Mouse (Mus musculus) cerebellum, postnatal 25 days (tissue): ENCODE measurements at regions not wholly inside any gene's neighbourhood (a gene's known extent, or its start where the extent isn't known, plus 50 kb on each side); places are given as distances from the start of the nearest gene placed in this dataset.

Experiments
- DNase-seq, 2 experiments: peaks; one replicate each; pipeline ENCODE4 v3.0.0; 2021; ENCODE audit warnings: mixed read lengths in 2 of 2

- no peak for DNase-seq
Measured at GRCm38 (mm10) chr14:94860191-94860590, 969.7 kb upstream of the Pcdh9 start.

- DNase-seq = no peak
Measured at GRCm38 (mm10) chr14:94869011-94869410, 978.5 kb upstream of the Pcdh9 start.

- no peak for DNase-seq
Measured at GRCm38 (mm10) chr14:94886054-94886453, 995.0 kb upstream of the 4921530L21Rik start.

- DNase-seq = no peak
Measured at GRCm38 (mm10) chr14:94895261-94895769, 985.7 kb upstream of the 4921530L21Rik start.

- DNase-seq = peak in 1 of 2 experiments; percentile 2
Measured at GRCm38 (mm10) chr14:94898667-94899281, 982.3 kb upstream of the 4921530L21Rik start.

GRCm38 (mm10) chr14:94912326-94912725 lies 968.7 kb upstream of the 4921530L21Rik start:
- DNase-seq = no peak

- DNase-seq = peak in 1 of 2 experiments; percentile 8
Measured at GRCm38 (mm10) chr14:94941416-94941815, 939.6 kb upstream of the 4921530L21Rik start.
